Mouse (Mus musculus) lung, adult 2 months (tissue): Measurements from ENCODE around the gene Ccnl1.

Experiments used
- CTCF ChIP-seq: fragments of 200-500 bp; IDR thresholded peaks from 2 replicates; pipeline ENCODE4 v1.5.1; 2011; ENCODE audit warnings: mild to moderate bottlenecking, low read length, control low read depth; ENCODE audit not compliant: insufficient read depth
- POLR2A ChIP-seq: fragments of 200-500 bp; IDR thresholded peaks from 2 replicates; pipeline ENCODE4 v1.6.1; 2011; ENCODE audit warnings: low read depth, mild to moderate bottlenecking, control low read depth, low read length, borderline replicate concordance; ENCODE audit errors: extremely low read depth

DNA sequence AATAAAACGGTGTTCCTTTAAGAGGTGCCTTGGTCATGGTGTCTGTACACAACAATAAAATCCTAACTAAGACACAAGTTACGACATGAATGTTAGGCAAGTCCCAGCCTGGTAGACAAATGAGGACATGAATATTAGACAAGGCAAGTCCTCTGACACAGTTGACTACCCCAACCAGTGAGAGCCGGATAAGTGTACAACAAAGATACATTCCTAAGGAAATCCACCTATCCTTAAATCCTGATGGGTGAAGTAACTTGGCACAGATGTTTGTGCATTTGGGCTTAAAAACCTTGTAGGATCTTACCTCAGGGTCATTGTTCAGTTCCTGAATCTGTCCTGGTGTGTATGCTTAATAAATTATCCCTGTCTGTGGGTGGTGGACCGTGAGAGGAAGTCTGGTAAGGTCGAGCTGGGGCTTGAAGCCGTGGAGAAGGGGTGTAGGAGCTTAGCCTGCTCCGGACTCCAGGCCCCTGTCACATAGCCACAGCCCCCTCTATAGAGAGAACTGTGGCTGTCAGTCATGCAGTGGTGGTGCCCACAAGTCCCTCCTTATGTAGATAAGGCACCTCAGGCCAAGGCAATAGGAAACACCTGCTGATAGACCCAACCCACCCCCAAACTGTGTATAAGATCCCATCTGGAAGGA, 39.4 kb upstream of the Ccnl1 start:
- TF ChIP-seq CTCF (no peak), POLR2A (no peak)
